Mouse (Mus musculus): ENCODE data around the gene Ppip5k2.

Gene Ppip5k2

GRCm38 (mm10) chr1:97659405-97659804, 110.8 kb downstream of the Ppip5k2 start:
- DNase-seq: no peak

GRCm38 (mm10) chr1:97657786-97658185, 112.4 kb downstream of the Ppip5k2 start:
- no peak for DNase-seq

- DNase-seq: no peak
Observed at GRCm38 (mm10) chr1:97657201-97657600, 113.0 kb downstream of the Ppip5k2 start.

Data from right cerebral cortex, adult 18-20 months (tissue).